Mouse (Mus musculus) stomach, embryonic 14.5 days (tissue): Measurements from ENCODE around the gene Trp53i13. TPM values are rescaled to one million over a fixed set of nuclear protein-coding genes. Genes with fewer than 3 reads are reported as not detected.
"Not testable (repeated sequence)": the region's sequence is repeated elsewhere in the genome, so short reads cannot be mapped to it uniquely, and the experiment has no call there.

ENCODE experiments used
- ATAC-seq: fragments of 200-750 bp; cut with Nextera tagmentation; 2 replicates; pipeline ENCODE4 v1.8.0; 2017; ENCODE audit warnings: low read depth, moderate TSS enrichment; ENCODE audit not compliant: insufficient number of reproducible peaks, insufficient read depth, low FRiP score
- H3K27ac ChIP-seq: fragments of 300-500 bp; sonication (generic); 2 replicates; pipeline ENCODE4 v1.5.1; 2014; ENCODE audit warnings: mild to moderate bottlenecking, low read length, moderate library complexity, mixed read lengths
- H3K27me3 ChIP-seq: fragments of 300-500 bp; sonication (generic); 2 replicates; pipeline ENCODE4 v1.6.1; 2014; ENCODE audit warnings: low read length, control low read depth, mixed read lengths; ENCODE audit not compliant: control insufficient read depth, insufficient read depth
- H3K36me3 ChIP-seq: fragments of 300-500 bp; sonication (generic); 2 replicates; pipeline ENCODE4 v1.6.1; 2014; ENCODE audit warnings: mild to moderate bottlenecking, control low read depth, low read length, moderate library complexity, mixed read lengths; ENCODE audit not compliant: control insufficient read depth, insufficient read depth
- H3K4me1 ChIP-seq: fragments of 300-500 bp; sonication (generic); 2 replicates; pipeline ENCODE4 v1.6.1; 2014; ENCODE audit warnings: low read length, control low read depth, mixed read lengths; ENCODE audit not compliant: control insufficient read depth, insufficient read depth
- H3K4me2 ChIP-seq: fragments of 300-500 bp; sonication (generic); replicated peaks from 2 replicates; pipeline ENCODE4 v1.6.1; 2014; ENCODE audit warnings: low read depth, low read length, control low read depth
- H3K4me3 ChIP-seq: fragments of 300-500 bp; sonication (generic); 2 replicates; pipeline ENCODE4 v1.5.1; 2014; ENCODE audit warnings: low read depth, low read length, control low read depth
- H3K9ac ChIP-seq: fragments of 300-500 bp; sonication (generic); replicated peaks from 2 replicates; pipeline ENCODE4 v1.6.1; 2014; ENCODE audit warnings: low read depth, mild to moderate bottlenecking, control low read depth, low read length, moderate library complexity, mixed read lengths
- H3K9me3 ChIP-seq: fragments of 300-500 bp; sonication (generic); 2 replicates; pipeline ENCODE4 v1.6.1; 2016; ENCODE audit warnings: low read depth, low read length, control low read depth; ENCODE audit not compliant: control insufficient read depth
- WGBS: fragments of 180-500 bp; shearing (Covaris S2); extraction: QIAGEN DNeasy Blood & Tissue Kit; methylation state at CpG from one replicate; pipeline ENCODE4 v1.1.7; 2014; 5-methylcytosine and 5-hydroxymethylcytosine counted together
- polyA plus RNA-seq: library from polyadenylated mRNA; unstranded; fragments of >200 nt; fragmentation: Nextera tagmentation; extraction: Ambion mirVana; gene quantifications from 2 replicates; pipeline ENCODE4 v1.2.1, GENCODE M21; 2014

Gene Trp53i13
- polyA plus RNA-seq = 32.8 and 38.7 TPM in 2 replicates

DNA sequence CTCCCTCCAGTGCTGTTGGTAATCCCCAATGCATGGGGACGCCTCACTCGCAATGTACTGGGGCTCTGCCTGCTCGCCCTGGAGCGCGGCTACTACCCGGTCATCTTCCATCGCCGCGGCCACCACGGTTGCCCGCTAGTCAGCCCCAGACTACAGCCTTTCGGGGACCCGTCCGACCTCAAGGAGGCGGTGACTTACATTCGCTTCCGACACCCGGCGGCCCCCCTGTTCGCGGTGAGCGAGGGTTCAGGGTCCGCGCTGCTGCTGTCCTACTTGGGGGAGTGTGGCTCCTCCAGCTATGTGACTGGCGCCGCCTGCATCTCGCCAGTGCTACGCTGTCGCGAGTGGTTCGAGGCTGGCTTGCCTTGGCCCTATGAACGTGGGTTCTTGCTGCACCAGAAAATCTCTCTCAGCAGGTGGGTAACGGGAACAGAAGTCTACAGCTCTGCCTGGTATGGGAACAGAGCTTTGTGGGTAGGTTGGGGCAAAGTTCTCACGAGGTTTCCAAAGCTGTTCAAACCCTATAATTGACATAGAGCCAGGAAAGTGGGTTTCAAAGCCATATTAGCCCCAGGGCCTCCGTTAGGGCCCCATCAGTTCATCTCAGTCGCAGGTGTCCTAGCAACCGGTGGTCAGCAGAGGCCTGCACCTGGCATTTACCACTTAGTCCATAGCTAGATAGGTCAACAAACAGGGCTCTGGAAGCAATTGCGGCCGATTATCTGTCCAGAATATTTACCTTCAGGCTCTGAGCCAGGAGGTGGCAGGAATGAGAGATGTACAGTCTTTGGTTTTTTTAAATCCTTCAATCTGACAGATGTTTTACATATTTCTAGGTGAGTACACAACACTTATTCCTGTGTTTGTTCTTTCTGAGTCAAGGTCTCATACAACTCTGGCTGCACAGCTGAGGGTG is at the start of gene Trp53i13:
TSS of gene Trp53i13 (minus strand) at position 344 of the 916 bp plus-strand sequence.
- H3K27ac ChIP-seq = no peak within 1 kb of the TSS
- 6% methylated on average over 39 of the region's 39 CpGs for WGBS
- H3K36me3 ChIP-seq = no peaks in the 10 kb centered on the region
- no peaks in the 10 kb centered on the region for H3K9me3 ChIP-seq
- H3K4me2 ChIP-seq = peak within 1 kb of the TSS; percentile 98
- H3K9ac ChIP-seq = no peak within 1 kb of the TSS; the same call in 1 of the 2 replicates
- peak within 1 kb of the TSS; percentile 47 for H3K4me3 ChIP-seq
- H3K27me3 ChIP-seq = peaks cover 5% of the 10 kb centered on the region; the same call in 1 of the 2 replicates
- peaks cover 23% of the 10 kb centered on the region for H3K4me1 ChIP-seq
- no peak for ATAC-seq

DNA sequence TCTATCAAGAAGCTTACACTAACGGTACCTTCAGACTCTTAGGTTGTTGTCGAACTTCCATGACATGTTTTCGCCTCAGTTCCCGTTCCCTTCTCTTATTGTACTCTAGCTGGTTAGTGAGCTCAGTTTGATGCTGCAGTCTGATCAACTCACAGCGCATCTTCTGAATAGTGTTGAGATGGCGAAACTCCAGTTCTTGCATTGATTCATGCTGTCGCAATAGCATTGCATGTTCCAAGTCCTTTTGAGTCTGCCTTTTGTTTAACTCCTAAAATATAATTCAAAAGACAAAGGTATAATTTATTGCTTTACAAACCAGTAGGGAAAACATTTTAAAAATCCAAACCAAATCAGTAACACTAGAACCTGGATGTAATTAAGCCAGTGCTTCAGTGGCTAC is 29.5 kb upstream of the Trp53i13 start:
- WGBS = 93% methylated on average over 7 of the region's 7 CpGs
- peaks cover 60% of the 10 kb centered on the region for H3K36me3 ChIP-seq

DNA sequence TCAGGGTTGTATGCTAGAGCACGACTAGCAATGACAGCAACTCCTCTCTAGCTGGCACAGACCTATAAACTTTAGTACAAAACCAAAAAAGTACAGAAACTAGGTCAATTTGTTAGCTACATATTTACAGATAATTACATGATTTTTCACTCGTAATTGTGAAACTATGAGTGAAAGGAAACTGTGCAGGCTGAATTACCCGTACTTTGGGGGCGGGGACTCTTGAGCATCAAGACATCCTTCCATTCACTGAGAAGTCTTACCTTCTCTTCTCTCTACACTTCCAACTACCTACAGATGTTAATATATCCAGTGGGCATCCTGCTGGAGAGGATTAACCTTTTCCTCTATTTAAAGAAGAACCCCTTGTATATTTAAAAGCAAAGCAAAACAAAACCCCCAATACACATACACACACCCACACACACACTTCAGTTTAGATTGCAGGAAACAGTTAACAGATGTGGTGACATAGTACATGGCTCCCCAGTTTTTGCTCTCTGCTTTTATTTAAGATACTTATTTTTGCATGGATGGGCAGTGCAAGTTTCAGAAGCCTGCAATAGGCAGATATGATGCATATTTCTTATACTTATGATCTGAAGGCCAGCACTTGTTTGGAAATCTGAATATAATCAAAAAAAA is 16.5 kb upstream of the Trp53i13 start:
- Histone ChIP-seq H3K27me3 (no peaks in the 10 kb centered on the region), H3K4me3 (no peak overlapping the region), H3K27ac (no peak overlapping the region), H3K4me1 (no peaks in the 10 kb centered on the region), H3K36me3 (peaks cover 14% of the 10 kb centered on the region), H3K9me3 (no peaks in the 10 kb centered on the region), H3K4me2 (no peak overlapping the region), H3K9ac (no peak overlapping the region)
- no peak for ATAC-seq
- 88% methylated on average over 4 of the region's 4 CpGs for WGBS

More for the DNA sequence above, 29.5 kb upstream of the Trp53i13 start:
- Histone ChIP-seq H3K4me2 (no peak overlapping the region), H3K9ac (no peak overlapping the region), H3K27me3 (no peaks in the 10 kb centered on the region), H3K4me1 (no peaks in the 10 kb centered on the region), H3K9me3 (no peaks in the 10 kb centered on the region), H3K4me3 (no peak overlapping the region), H3K27ac (no peak overlapping the region)
- ATAC-seq = no peak

DNA sequence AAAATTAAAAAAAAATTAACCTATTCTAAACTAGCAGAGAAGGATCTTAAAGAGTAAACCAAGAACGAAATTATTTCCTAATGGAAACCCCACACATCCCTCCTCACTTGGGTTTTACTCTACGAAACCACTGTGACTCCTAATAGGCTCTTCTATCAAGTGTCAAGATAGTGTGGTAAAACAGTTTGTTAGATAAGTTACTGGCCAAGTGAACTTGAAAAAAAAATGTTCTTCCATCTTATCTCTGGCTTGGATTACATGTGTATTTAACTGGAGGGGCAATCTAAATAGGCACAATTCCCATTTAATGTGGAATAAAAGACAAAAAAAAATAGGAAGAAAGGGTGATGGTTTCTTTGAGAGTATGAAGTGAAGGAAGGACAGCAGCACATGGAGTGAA is 15.1 kb upstream of the Trp53i13 start:
- no peak overlapping the region for H3K4me2 ChIP-seq
- no peak overlapping the region for H3K4me3 ChIP-seq
- H3K27me3 ChIP-seq = no peaks in the 10 kb centered on the region
- H3K9ac ChIP-seq = no peak overlapping the region
- H3K36me3 ChIP-seq = peaks cover 5% of the 10 kb centered on the region; the same call in 1 of the 2 replicates
- no peaks in the 10 kb centered on the region for H3K9me3 ChIP-seq
- no peak overlapping the region for H3K27ac ChIP-seq
- no peaks in the 10 kb centered on the region for H3K4me1 ChIP-seq
- ATAC-seq = no peak
- WGBS = 89% methylated on average over 2 of the region's 2 CpGs

DNA sequence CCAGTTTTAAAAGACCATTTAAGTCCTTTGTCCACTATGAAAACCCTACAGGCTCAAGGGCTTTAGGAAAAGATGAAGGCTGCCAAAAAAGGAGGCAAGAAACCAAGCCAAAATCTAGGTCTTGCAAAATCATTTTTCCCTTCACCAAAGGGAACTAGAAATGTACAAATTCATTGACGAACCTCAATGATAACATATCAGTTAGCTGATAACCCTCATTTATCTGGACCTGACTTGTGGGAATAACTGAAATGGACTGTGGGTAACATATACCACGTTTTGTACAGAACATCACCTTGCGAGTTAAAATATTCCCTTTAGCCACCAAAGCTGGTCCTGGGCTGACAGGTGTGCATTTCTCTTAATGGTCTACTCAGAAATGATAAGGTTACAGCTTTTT is 13.9 kb upstream of the Trp53i13 start:
- ATAC-seq = no peak
- H3K27ac ChIP-seq = no peak overlapping the region

DNA sequence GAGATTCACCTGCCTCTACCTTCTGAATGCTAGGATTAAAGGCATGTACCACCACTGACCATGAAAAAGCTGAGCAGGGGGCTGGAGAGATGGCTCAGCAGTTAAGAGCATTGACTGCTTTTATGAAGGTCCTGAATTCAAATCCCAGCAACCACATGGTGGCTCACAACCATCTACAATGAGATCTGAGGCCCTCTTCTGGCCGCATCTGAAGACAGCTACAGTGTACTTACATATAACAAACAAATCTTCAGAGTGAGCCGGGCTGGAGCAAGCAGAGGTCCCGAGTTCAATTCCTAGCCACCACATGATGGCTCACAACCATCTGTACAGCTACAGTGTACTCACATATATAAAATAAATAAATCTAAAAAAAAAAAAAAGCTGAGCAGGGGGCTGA is 12.6 kb upstream of the Trp53i13 start:
- H3K4me2 ChIP-seq, H3K9ac ChIP-seq, H3K4me1 ChIP-seq, H3K27me3 ChIP-seq, H3K9me3 ChIP-seq, H3K4me3 ChIP-seq, ATAC-seq, H3K27ac ChIP-seq, H3K36me3 ChIP-seq: not testable (repeated sequence)
- WGBS = 86% methylated on average over 3 of the region's 3 CpGs

More for the DNA sequence above, 13.9 kb upstream of the Trp53i13 start:
- WGBS = 78% methylated on average over 3 of the region's 3 CpGs
- no peak overlapping the region for H3K4me3 ChIP-seq
- H3K4me1 ChIP-seq = no peaks in the 10 kb centered on the region
- no peaks in the 10 kb centered on the region for H3K27me3 ChIP-seq
- H3K9ac ChIP-seq = no peak overlapping the region
- no peaks in the 10 kb centered on the region for H3K9me3 ChIP-seq
- H3K36me3 ChIP-seq = 0 out of 2 replicates have a peak, but pooled peaks cover 3% of the 10 kb centered on the region
- H3K4me2 ChIP-seq = no peak overlapping the region

DNA sequence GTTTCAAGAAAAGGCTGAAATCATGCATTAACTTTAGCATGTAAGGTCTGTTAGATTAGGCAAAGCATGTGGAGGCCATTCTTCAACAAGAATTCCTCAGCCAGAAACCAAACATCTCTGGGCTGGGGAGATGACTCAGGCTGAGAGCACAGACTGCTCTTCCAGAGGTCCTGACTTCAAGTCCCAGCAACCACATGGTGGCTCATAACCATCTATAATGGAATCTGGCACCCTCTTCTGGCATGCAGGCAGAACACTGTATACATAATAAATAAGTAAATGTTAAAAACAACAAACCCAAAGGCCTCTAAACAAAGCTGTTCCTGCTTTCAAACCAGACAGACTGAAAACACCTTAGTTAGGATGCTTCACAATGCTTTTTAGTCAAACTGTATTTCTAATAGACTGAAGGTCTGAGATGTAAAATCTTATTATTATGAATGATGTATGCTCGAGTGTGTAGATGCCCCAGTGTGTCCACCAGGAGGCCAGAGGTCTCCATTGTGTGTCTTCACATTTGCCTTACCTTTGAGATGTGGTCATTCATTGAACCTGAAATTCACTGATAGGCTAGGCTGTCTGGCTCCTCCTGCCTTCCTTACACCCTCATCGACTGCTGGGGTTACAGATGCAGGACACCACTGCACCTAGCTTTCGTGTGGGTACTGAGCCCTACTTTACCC is 10.2 kb upstream of the Trp53i13 start:
- H3K4me2 ChIP-seq = no peak overlapping the region

More for the DNA sequence above, 10.2 kb upstream of the Trp53i13 start:
- Histone ChIP-seq H3K27ac (no peak overlapping the region), H3K4me3 (no peak overlapping the region), H3K9ac (no peak overlapping the region), H3K36me3 (no peaks in the 10 kb centered on the region), H3K27me3 (no peaks in the 10 kb centered on the region), H3K9me3 (no peaks in the 10 kb centered on the region), H3K4me1 (no peaks in the 10 kb centered on the region)
- no peak for ATAC-seq
- WGBS = 68% methylated on average over 3 of the region's 3 CpGs
